Mouse (Mus musculus): ENCODE results near the gene Paox.

DNA sequence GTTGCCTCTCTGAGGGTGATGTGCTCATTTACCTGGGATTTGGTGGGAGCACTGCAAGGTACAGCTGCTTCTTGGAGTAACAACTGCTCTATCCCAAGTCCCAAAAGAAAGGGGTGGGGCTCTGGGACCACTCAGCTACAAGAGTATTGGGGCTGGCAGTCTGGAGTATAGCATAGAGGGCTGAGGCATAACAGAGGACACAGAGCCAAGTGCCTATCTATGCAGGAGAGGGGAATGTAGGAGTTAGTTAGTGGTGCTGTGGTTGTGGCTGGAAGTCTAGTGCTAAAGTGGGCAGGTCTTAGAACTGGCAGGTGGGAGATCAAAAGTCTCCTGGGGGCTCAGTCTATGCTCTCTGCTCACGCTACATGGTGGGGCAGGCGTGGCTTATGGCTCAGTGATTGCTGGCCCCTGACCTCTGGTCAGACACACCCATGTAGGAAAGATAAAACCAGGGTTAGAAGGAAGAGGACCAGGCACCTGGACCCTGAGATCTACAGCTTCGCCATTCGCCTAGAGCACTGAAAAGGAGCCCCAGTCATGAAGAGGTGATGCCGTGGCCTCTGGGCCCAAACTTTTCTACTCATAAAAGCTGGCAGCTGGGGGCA, 22.6 kb upstream of the Paox start, which contains the start of gene Prap1:
- TF ChIP-seq CTCF (IDR thresholded peaks at IDR 0.05; ENCODE audit: control insufficient read depth, insufficient read depth, insufficient replicate concordance, low read depth, low read length) = no peak
- TF ChIP-seq POLR2A (IDR thresholded peaks at IDR 0.05; ENCODE audit: control insufficient read depth, low read depth, low read length) = no peak
